In genomic region chr1:131095574-131095973, GRCm38 (mm10) we compare ENCODE assay signal across 8 mouse cellular contexts. TPM values are rescaled to one million over a fixed set of nuclear protein-coding genes. Genes with fewer than 3 reads are reported as not detected.
DNase-seq lines count a peak whose midpoint lies in the region; ATAC-seq and TF ChIP-seq lines count a peak whose summit lies in the region.

No protein-coding gene starts in this region.

- H3K4me3 ChIP-seq in lung, adult 2 months (replicated peaks; ENCODE audit: extremely low read depth, low read depth, low read length), result peak overlapping the region; percentile 20
- H3K4me3 ChIP-seq in forebrain, embryonic 14.5 days (ENCODE audit: low read depth, low read length), result peak overlapping the region; percentile 94
- peak overlapping the region; percentile 71 to 72 for H3K4me3 ChIP-seq in liver, embryonic 14.5 days (ENCODE audit: insufficient read depth in 1 of 2, low read depth in 2 of 2, low read length in 2 of 2)
- peak overlapping the region; percentile 92 for H3K4me3 ChIP-seq in stomach, embryonic 14.5 days (ENCODE audit: low read depth, low read length)

- peaks cover 27% of the 10 kb centered on the region for H3K4me1 ChIP-seq in lung, adult 2 months (ENCODE audit: control insufficient read depth, insufficient read depth, low read length)
- H3K4me1 ChIP-seq in forebrain, embryonic 14.5 days (ENCODE audit: control insufficient read depth, insufficient read depth, low read length), result peaks cover 28% of the 10 kb centered on the region
- peaks cover 7 to 28% of the 10 kb centered on the region in 2 experiments for H3K4me1 ChIP-seq in liver, embryonic 14.5 days (replicated peaks; ENCODE audit: control insufficient read depth in 2 of 2, insufficient read depth in 2 of 2, low read length in 1 of 2)
- H3K4me1 ChIP-seq in stomach, embryonic 14.5 days (ENCODE audit: control insufficient read depth, insufficient read depth, low read length), result peaks cover 49% of the 10 kb centered on the region

- ATAC-seq in forebrain, embryonic 14.5 days, result peak; percentile 9; the same call in 1 of the 2 replicates
- ATAC-seq in liver, embryonic 14.5 days (ENCODE audit: insufficient read depth), result no peak
- no peak for ATAC-seq in stomach, embryonic 14.5 days (ENCODE audit: insufficient number of reproducible peaks, insufficient read depth, low FRiP score, low read depth)

- no peak for TF ChIP-seq CTCF in lung, adult 2 months (IDR thresholded peaks at IDR 0.05; ENCODE audit: insufficient read depth, low read length)
- no peak for TF ChIP-seq CTCF in liver, embryonic 14.5 days (IDR thresholded peaks at IDR 0.05; ENCODE audit: low read depth)

- peak overlapping the region; percentile 76 for H3K4me2 ChIP-seq in forebrain, embryonic 14.5 days (ENCODE audit: low read length)
- peak overlapping the region; percentile 95 for H3K4me2 ChIP-seq in liver, embryonic 14.5 days (ENCODE audit: low read depth)
- H3K4me2 ChIP-seq in stomach, embryonic 14.5 days (replicated peaks; ENCODE audit: low read depth, low read length), result peak overlapping the region; percentile 65

- peak; percentile 49 for DNase-seq in lung, adult 2 months
- no peak for DNase-seq in lung, postnatal 4 days
- DNase-seq in forebrain, embryonic 14.5 days (ENCODE audit: low spot score), result peak; percentile 67
- no peak for DNase-seq in liver, embryonic 14.5 days (ENCODE audit: low read depth in 3 of 3, low spot score in 3 of 3)
- DNase-seq in cerebellum, postnatal 25 days, result no peak
- no peak for DNase-seq in adrenal gland, postnatal 10 days
- no peak for DNase-seq in gastrocnemius, postnatal 10 days

- H3K9me3 ChIP-seq in forebrain, embryonic 14.5 days (replicated peaks; ENCODE audit: control insufficient read depth, low read length), result no peaks in the 10 kb centered on the region
- no peaks in the 10 kb centered on the region for H3K9me3 ChIP-seq in liver, embryonic 14.5 days (ENCODE audit: control insufficient read depth, low read length)
- H3K9me3 ChIP-seq in stomach, embryonic 14.5 days (ENCODE audit: control insufficient read depth, low read depth, low read length), result no peaks in the 10 kb centered on the region

- no peak overlapping the region; the same call in 1 of the 2 replicates for H3K27ac ChIP-seq in forebrain, embryonic 14.5 days (ENCODE audit: low read depth, low read length)
- no peak overlapping the region for H3K27ac ChIP-seq in liver, embryonic 14.5 days
- H3K27ac ChIP-seq in stomach, embryonic 14.5 days (ENCODE audit: low read length), result no peak overlapping the region

- no peaks in the 10 kb centered on the region for H3K36me3 ChIP-seq in forebrain, embryonic 14.5 days (ENCODE audit: control insufficient read depth, insufficient read depth, low read length)
- H3K36me3 ChIP-seq in liver, embryonic 14.5 days (replicated peaks; ENCODE audit: control insufficient read depth, insufficient read depth, low read depth), result no peaks in the 10 kb centered on the region
- H3K36me3 ChIP-seq in stomach, embryonic 14.5 days (ENCODE audit: control insufficient read depth, insufficient read depth, low read length), result no peaks in the 10 kb centered on the region

- H3K9ac ChIP-seq in forebrain, embryonic 14.5 days (ENCODE audit: low read length), result peak overlapping the region; percentile 91
- no peak overlapping the region for H3K9ac ChIP-seq in liver, embryonic 14.5 days (replicated peaks)
- 0 out of 2 replicates have a peak overlapping the region, but pooled peaks have one; percentile 6 for H3K9ac ChIP-seq in stomach, embryonic 14.5 days (replicated peaks; ENCODE audit: low read depth, low read length)

- H3K27me3 ChIP-seq in forebrain, embryonic 14.5 days (replicated peaks; ENCODE audit: control insufficient read depth, insufficient read depth, low read length), result no peaks in the 10 kb centered on the region
- peaks cover 4% of the 10 kb centered on the region; the same call in 1 of the 2 replicates for H3K27me3 ChIP-seq in liver, embryonic 14.5 days (ENCODE audit: control insufficient read depth, insufficient read depth, low read length)
- H3K27me3 ChIP-seq in stomach, embryonic 14.5 days (ENCODE audit: control insufficient read depth, insufficient read depth, low read length), result no peaks in the 10 kb centered on the region

- TF ChIP-seq EP300 in liver, embryonic 14.5 days (IDR thresholded peaks at IDR 0.05; ENCODE audit: low read depth), result no peak

- 16% methylated on average over 8 of the region's 8 CpGs for WGBS in lung, adult 2 months
- 9% methylated on average over 8 of the region's 8 CpGs for WGBS in forebrain, embryonic 14.5 days
- 28% methylated on average over 8 of the region's 8 CpGs for WGBS in liver, embryonic 14.5 days (ENCODE audit: insufficient replicate concordance)
- WGBS in stomach, embryonic 14.5 days, result 20% methylated on average over 8 of the region's 8 CpGs

- no peak for TF ChIP-seq POLR2A in lung, adult 2 months (IDR thresholded peaks at IDR 0.05; ENCODE audit: borderline replicate concordance, extremely low read depth, low read depth, low read length)

RNA-seq across cellular contexts. Expression of gene Mapkapk2, which starts 2.1 kb away (rescaled TPM):
- polyA plus RNA-seq in lung, adult 2 months (2012; rRNA removed), result 91.4 and 120 TPM in 2 replicates
- polyA plus RNA-seq in forebrain, embryonic 14.5 days (2014; fragmentation: Nextera tagmentation; extraction: Ambion mirVana), result 24.7 and 35.2 TPM in 2 replicates
- polyA plus RNA-seq in liver, embryonic 14.5 days (2012; rRNA removed), result 10.3 and 12.9 TPM in 2 replicates
- polyA plus RNA-seq in liver, embryonic 14.5 days (2014; fragmentation: Nextera tagmentation; extraction: Ambion mirVana), result 12.8 and 13.6 TPM in 2 replicates
- polyA plus RNA-seq in stomach, embryonic 14.5 days (2014; fragmentation: Nextera tagmentation; extraction: Ambion mirVana), result 56.5 and 68.4 TPM in 2 replicates
- total RNA-seq in adrenal gland, postnatal 10 days (2021), result 100 to 1,000 TPM; 159 to 169 TPM
- total RNA-seq in gastrocnemius, postnatal 10 days (2021), result 100 to 1,000 TPM; 171 to 177 TPM

RNA-seq across cellular contexts. Expression of gene Dyrk3, which starts 42.6 kb away (rescaled TPM):
- polyA plus RNA-seq in lung, adult 2 months (2012; rRNA removed), result 1.9 and 2.7 TPM in 2 replicates
- polyA plus RNA-seq in forebrain, embryonic 14.5 days (2014; fragmentation: Nextera tagmentation; extraction: Ambion mirVana), result 19.2 and 19.4 TPM in 2 replicates
- polyA plus RNA-seq in liver, embryonic 14.5 days (2012; rRNA removed), result 8.5 and 10.6 TPM in 2 replicates
- polyA plus RNA-seq in liver, embryonic 14.5 days (2014; fragmentation: Nextera tagmentation; extraction: Ambion mirVana), result 14.3 and 14.9 TPM in 2 replicates
- polyA plus RNA-seq in stomach, embryonic 14.5 days (2014; fragmentation: Nextera tagmentation; extraction: Ambion mirVana), result 3.5 and 4.6 TPM in 2 replicates
- total RNA-seq in adrenal gland, postnatal 10 days (2021), result 1 to 10 TPM; 3.6 to 5.8 TPM
- under 1 TPM; 0.12 to 0.14 TPM for total RNA-seq in gastrocnemius, postnatal 10 days (2021)

RNA-seq across cellular contexts. Expression of gene Eif2d, which starts 57.4 kb away (rescaled TPM):
- 26.4 and 31.9 TPM in 2 replicates for polyA plus RNA-seq in lung, adult 2 months (2012; rRNA removed)
- polyA plus RNA-seq in forebrain, embryonic 14.5 days (2014; fragmentation: Nextera tagmentation; extraction: Ambion mirVana), result 61.5 and 66.1 TPM in 2 replicates
- 15.8 and 19.0 TPM in 2 replicates for polyA plus RNA-seq in liver, embryonic 14.5 days (2012; rRNA removed)
- 29.2 and 30.1 TPM in 2 replicates for polyA plus RNA-seq in liver, embryonic 14.5 days (2014; fragmentation: Nextera tagmentation; extraction: Ambion mirVana)
- 67.5 and 71.9 TPM in 2 replicates for polyA plus RNA-seq in stomach, embryonic 14.5 days (2014; fragmentation: Nextera tagmentation; extraction: Ambion mirVana)
- total RNA-seq in adrenal gland, postnatal 10 days (2021), result 10 to 100 TPM; 40.3 to 50.5 TPM
- 10 to 100 TPM; 24.4 to 26.4 TPM for total RNA-seq in gastrocnemius, postnatal 10 days (2021)

Comparison
In these comparisons a context has a peak if more than half of its experiments do, and no peak if none do; other contexts are left out.
1. DNase-seq: peak in lung, adult 2 months (single experiment) and forebrain, embryonic 14.5 days (single experiment); none in lung, postnatal 4 days (0 of 2), liver, embryonic 14.5 days (0 of 3), cerebellum, postnatal 25 days (0 of 2), adrenal gland, postnatal 10 days (single experiment) and gastrocnemius, postnatal 10 days (single experiment).
2. H3K4me3 ChIP-seq: peak in every context shown above with its lines; median percentile 94 in forebrain, embryonic 14.5 days; 92 in stomach, embryonic 14.5 days; 72 in liver, embryonic 14.5 days; 20 in lung, adult 2 months.
3. Peak in every context shown above with its lines, with median percentiles within 50 percentile points of each other: H3K4me2 ChIP-seq.